Mouse (Mus musculus): ENCODE results near the gene Mical2.

Mical2 gene

DNA sequence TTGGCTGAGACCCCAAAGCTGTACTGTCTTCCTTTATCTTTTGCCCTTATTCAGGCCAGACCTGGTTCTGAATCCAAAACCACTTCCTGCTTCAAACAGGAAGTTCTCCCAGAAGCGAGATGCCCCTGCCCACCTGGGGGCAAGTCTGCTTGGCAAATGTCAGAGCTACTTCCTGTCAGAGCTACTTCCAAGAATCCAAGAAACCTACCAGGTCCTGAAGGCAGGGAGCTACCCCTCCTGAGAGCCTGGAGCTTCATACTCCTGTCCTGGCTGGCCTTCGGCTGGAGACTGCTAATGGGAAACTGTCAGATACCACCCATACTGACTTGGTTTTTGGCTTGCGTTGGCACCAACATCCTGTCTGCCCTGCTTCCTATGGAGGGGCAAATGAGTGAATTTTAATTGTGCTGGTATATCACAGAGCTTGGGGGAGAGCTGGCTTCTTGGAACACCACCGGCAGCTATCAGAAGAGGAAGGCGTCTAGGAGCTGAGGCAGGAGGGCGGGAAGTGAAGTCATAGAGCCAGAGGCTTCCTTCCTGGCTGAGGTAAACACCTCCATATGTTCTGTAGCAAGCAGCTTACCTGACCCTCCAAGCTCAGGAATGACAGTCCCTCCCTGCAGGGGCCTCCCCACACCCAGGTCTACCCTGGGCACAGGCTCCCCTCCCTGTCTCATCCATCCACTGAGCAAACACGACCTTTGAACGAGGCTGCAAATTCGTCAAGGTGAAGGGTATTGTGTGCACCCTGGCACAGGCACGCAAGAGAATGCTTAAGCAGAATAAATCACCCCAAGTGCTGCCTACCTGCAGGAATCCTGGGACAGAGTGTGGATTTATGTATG, 17.1 kb upstream of the Mical2 start:
- DNase-seq (ENCODE audit: low read depth, low spot score), result no peak

DNA sequence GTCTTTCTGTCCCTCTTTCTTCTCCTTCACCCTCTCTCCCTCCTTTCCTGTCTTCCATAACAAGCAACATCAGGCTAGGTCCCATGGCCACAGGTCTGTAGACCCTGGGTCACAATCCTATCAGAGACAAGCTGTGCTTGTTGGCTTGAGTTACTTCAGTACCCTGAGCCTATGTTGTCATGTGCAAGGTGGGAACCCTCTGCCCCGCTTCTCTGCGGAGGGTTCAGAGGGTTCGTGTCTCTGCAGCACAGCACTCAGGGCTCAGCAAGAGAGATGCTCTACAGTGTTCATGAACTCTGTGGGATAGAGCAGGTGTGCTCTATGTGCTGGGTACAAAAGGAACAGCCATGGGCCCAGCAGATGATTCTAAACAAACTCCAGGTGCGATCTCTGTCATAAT, 16.0 kb upstream of the Mical2 start:
- DNase-seq (ENCODE audit: low read depth, low spot score), result no peak

DNA sequence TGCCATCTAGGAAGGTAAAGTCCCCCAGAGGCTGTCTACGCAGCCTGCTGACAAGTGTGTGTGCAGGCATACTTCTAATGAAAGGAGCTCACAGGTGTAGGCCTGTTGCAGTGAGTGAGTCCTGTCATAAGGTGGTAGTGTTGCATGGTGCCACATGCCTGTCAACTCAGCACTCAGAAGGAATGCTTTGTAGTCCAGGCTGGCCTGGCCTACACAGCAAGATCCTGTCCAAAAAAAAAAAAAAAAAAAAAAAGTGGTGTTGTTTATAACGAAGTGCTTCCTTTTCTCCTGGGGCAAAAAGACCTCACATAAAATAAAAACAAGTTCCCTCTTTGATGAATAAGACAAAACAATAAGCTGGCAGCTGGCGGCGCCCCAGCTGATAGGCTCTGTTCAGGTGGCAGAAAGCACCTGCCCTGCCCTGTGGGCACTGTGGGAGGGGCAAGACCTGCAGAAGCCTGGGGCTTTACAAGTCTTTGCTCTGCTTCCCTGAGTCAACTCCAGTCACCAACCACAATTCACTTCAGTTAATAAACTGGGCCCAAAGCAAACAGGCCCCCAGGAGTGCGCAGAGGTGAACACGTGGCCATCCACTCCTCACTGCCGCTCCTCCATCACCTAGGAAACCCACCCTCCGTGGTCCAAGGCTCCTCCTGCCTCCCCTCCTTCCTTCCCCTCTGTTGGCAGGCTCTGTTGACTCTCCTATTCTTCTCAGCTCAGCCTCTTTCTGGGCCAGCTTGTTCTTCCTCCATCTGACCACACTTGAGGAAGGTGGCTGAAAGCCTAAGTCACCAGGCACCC, 12.5 kb upstream of the Mical2 start:
- peak; percentile 36 for DNase-seq (ENCODE audit: low read depth, low spot score)

DNA sequence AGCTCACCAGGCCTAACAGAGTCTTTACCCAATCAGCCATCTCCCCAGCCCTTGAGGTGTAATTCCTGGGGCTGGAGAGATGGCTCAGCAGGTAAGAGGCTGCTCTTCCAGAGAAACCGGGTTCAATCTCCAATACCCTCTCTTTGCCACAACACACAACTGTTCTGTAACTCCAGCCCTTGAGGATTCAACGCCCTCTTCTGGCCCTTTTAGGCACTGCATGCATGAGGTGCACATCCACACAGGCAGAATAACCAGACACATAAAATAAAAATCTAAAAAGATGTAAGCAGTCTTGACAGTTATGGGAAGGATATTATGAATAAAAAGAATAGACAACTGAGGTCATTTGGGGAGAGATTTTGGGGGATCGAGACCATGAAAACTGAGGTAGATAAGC, 9.8 kb upstream of the Mical2 start:
- no peak for DNase-seq (ENCODE audit: low read depth, low spot score)

DNA sequence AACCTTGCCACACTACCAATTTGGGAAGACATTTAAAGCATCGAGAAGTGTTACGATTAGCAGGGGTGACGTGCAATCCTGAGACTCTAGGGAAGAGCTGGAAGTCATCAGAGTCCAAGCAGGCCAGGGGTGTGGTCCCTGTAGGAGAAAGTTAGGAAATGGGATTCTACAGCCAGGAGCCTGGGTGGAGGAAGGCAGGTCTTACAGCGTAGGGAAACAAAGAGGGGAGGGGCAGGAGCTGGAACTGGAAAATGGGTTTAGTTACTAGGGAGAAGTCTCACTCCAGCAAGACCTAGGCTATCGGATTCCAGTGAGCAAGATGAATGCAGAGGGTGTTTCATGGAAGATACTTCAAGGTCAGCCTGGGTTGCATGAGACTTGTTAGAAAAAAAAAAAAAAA, 8.9 kb upstream of the Mical2 start:
- no peak for DNase-seq (ENCODE audit: low read depth, low spot score)

DNA sequence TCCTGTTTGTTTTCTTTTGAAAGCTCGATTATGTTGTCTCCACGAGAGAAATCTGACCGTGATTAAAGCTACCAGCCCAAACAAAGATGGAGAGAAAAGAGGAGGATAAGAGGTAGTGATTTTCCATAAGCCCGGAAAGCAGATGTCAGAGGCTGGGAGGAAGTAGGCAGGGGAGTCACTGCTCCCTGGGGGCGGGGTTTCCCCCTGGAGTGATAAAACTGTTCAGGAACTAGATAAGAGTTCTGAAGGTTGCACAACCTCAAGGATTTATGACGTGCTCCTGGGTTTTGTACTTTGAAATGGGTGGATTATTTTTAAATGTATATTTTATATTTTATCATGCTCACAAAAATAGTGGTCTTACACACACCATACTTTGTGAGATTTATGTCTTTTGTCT, 8.4 kb upstream of the Mical2 start:
- DNase-seq (ENCODE audit: low read depth, low spot score), result peak; percentile 40

DNA sequence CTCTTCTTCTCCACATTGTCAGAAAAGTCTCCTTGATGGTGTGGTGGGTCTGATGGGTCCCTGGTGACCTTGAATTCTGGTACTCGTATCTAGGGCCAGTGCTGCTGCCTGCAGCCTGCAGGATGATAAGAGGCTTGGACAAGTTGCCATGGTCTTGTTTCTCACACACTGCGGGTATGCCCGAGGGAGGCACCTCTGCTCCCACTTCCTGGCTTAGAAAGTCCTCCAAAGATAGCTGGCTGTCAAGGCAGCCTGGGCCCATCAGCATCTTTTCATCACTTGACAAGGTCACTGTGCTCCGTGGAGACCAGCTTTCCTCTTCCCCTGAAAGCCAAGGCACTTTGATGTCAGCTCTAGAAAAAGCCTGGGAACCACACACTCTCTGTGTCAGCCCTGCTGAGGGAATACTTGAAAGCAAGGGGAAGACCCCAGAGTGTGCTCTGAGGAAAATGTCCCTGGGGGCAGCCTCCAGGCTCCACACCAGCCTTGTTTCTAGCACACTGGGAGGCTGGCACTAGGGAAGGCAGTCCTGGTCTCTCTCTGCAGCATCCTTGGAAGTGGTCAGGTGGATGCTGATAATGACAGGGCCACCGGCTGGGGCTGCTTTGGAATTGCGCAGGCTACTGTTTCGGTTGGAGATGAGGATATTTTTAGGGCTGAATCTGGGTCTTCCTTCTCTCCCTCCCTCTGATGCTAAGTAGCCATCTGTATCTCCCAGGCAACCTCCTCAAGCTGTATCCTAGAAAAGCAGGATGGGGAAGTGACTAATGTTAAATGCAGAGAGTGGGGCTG, 2.7 kb upstream of the Mical2 start:
- no peak for DNase-seq (ENCODE audit: low read depth, low spot score)

DNA sequence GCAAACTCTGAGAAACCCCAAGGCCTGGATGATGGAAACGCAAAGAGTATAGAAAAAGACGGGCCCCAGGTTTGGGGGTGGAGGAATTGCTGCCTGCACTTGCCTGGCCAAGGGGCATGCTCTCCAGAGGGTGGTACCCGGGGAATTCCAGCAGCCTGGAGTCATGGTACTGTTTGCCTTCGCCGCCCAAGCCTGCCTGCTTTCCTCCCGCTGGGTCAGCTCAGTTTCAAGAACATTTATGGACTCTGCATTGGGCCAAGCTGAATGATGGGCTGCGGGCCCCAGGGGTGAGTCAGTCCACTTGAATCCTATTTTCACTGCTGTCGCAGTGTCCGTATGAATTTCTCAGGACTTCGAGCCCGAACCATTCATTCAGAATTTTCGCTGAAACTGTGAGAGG, 802 bp upstream of the Mical2 start:
- no peak for DNase-seq (ENCODE audit: low read depth, low spot score)

DNA sequence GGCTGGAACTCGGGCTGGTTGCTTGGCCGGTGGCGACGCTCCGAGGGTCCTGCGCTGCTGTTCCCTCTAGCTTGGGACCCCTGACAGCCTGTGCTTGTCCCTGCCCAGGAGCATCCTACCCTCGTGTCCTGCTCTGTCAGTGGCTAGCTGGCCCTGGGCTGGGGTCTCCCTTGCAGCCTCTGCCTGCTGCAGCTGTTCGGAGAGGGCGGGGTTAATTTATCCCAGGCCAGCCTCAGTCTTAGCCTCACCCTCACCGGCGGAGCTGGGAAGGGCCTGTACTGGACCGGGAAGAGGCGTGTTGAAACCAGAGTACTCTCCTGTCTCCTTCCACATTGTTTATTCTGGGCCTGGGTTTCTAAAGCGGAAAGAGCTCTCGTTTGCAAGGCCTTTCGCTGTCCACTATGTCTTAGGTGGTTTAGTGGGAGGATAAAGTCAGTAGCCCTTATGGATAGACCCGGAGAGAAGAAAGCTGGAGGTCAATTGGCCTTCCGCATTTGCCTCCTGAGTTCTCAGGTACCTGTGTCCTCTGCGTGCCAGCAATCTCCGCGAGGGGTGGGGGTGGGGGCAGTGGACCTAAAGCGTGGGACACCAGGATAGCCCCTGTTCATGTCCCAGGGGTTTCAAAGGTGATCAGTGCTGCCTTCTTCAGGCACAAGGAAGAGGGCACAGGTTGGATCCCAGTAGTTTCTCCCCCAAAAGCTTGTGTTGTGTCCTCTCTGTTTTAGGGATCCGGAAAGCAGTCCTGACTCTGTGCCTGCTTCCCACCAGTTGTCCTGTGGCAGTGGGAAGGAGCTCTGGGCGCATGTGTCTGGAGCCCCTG, 1.0 kb downstream of the Mical2 start:
- DNase-seq (ENCODE audit: low read depth, low spot score), result no peak

DNA sequence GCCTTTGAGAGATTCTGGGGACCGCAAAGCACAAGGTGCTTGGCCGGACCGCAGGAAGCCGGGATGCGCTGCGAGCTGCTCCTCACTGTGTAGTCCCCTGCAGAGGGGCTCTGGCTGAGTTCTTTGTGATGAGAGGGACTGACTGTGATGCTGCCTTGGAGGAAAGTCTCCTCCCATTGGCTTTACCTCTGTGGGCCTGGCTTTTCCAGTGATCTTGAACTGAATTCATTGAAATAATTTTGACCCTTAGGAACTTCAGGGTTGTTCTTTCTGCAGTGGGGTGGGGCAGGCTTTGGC, 1.6 kb downstream of the Mical2 start:
- DNase-seq (ENCODE audit: low read depth, low spot score), result no peak

DNA sequence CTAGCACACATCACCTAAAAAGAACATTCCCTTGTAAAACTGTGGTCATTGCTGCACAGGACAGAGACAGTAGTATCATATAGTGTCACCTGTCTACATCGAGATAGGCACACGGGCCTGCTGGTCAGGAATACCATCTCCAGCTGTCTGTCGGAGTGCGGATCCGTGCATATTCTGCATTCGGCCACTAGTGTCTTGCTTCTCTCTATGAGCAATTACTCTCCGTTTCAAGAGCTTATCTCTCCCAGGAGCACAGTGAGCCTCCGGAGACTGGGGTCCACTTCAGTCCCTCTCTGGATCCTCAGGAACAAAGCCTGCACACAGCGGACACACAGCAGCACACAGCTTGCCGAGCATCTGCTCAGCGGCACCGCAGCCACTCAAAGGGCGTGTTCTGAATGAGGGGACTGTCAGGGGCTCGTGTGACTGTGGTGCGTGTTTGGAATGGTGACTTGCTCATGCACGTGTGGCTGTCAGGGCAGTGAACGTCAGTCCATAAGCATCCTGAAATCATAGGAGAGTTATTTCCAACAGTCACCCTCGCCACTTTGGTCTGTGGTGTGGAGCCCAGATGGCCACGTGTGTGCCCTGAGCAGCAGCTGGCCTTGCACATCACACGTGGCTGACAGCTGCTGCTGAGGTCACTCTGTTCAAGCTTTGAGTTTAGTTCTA, 3.3 kb downstream of the Mical2 start:
- DNase-seq (ENCODE audit: low read depth, low spot score), result no peak

DNA sequence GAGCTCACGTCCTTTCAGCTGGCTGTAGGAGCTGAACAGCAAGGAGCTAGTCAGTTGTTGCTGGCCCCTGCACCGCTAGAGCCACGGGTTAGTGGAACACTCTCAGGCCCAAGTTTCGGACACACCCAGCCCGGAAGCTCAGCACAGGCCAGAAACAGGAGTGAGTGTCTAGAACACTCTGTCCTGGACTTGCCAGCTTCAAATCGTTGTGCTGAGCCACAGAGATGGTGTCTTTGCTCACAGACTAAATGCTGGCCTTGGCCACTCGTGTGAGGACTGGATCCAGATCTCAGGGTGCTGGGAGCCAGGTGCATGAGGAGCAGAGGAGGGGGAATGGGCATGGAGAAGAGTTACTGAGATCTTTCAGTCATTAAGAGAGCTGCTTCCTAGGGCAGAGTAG, 6.1 kb downstream of the Mical2 start:
- no peak for DNase-seq (ENCODE audit: low read depth, low spot score)

DNA sequence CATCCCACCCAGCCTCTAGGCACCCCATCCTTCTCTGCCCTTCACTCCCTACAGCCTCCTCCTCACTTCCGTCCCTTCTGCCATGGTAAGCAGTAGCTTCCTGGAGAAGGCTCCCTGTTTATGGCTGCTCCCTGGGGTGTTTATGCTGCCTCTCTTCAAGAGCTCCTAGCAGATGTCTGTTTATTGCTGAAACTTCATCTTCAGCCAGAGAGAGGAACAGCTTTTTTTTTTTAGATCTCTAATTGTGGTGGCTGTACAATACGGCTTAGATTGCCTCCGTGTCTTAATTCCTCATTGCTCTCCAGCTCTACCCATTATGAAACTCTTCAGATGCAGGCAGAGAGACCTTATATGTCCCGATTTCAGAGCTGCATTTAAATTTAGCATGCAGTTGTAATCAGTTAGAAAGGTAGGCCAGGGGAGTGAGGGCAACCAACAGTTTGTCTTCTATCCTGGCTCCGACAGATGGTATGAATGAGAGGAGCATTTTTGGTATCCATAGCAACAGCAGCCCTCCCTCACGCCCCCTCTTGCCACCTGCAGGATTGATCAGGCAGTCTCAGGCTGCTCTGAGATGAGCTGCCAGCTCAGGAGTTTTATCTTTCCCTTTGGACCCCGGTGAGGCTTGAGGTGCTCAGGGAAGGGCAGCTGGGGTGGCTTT, 7.8 kb downstream of the Mical2 start:
- no peak for DNase-seq (ENCODE audit: low read depth, low spot score)

DNA sequence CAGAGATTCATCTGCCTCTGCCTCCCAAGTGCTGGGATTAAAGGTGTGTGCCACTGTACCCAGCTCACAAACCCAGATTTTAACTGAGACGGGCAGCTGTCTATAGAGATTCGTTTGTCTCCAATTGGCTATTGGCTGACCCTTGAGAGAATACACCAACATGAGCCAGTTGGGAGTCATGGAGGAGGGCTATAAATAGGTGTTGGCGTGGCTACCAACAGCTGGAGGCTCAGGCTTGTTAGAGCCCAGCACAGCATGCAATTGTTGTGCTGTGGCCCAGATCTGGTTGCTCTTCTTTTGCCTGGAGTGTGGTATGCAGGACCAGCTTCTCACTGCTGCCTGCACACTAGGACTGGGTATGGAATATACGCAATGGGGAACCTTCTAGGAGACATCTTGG, 8.8 kb downstream of the Mical2 start:
- no peak for DNase-seq (ENCODE audit: low read depth, low spot score)

DNA sequence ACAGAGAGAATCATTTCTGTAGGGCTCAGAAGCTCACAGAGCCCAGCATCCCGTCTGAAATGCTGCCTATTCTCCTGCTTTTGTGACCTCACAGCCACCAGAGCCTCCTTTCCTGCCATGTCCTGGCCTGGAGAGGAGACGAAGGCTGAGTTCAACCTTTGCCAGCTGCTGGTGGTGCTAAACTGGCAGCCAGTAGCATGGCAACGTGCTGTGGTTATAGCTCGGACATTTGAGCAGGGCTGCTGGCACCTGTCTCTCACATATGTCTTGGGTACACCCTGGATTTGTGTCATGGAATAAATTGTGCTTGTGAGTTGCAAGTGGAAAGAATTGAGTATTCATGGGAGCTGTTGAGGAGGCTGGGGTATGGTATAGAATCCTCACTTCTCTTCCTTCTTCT, 9.8 kb downstream of the Mical2 start:
- DNase-seq (ENCODE audit: low read depth, low spot score), result no peak

DNA sequence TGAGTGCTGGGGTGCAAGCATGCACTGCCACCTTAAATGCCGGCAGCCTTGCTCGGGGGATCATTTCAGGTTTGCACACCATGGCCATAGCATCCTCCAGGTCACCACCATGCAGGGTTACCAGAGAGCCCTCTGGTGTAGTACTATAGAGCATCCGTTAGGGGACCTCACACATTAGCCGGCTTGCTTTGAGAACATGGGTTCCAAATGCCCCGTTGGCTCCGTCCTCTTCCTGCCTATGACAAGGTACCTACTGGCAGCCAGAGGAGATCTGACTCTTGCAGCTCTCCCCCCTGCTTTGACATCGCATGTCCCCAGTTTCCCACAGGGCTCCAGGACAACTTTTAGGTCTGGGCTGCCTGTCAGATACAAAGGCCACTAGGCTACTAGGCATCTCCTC, 11.6 kb downstream of the Mical2 start:
- no peak for DNase-seq (ENCODE audit: low read depth, low spot score)

DNA sequence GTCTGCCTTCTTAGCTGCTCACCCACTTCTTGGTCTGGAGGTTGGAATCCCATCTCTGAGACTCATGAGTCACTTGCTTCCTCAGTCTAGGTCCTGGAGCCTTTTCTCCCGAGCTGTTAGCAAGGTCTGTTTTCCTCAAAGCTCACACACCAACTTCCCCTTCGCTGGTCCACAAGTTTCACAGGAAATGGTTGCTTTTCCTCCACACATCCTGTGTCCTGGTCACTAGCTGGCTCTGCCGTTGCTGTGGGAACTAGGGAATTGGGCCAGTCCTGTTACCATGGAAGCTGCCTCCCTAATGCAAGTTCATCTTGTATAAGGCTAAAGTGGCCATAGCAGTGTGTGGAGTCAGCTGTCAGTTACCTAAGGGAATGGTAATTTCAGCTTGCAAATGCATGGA, 12.2 kb downstream of the Mical2 start:
- DNase-seq (ENCODE audit: low read depth, low spot score), result no peak

DNA sequence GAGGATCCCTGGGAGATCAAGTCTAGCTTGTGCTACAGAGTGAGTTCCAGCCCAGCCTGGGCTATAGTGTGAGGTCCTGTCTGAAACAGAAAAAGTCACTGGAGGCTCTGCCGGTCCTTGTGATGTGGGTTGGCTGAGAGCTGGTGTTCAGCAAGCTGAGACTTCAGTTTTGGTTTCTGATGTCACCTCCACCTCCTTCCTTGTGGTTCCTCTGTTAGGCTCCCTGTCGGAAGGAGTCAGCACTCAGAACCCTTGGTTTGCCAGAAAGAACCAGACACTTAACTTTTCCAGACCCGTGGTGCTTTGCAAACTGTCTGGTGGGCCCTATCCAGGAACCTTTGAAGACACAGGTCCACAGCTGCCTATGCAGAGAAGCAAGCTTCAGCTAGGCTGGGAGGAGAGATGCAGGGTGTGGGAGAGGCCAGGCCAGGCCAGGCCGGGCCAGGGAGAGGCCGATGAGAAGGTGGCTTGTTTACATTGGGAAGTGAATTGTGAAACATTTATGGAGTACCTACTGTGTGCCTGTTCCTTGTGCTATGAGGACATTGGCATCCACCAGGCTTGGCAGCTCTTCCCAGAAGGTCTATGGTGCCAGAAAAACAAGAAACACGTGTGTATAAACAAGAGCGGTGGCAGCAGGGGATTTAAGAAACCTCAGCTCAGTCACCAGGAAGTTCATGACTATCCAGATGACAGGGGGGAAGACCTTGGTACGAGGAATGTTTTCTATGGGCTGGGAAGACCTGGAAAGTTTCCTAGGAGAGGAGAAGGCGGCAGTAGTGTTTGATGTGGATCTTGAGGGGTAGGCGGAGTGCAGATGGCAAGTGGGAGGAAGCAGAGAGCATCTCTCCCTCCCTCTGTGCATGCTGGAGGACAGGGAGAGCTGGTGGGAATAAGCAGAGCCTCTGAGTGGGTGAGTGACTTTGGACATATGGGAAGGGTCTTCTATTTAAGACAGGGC, 13.4 kb downstream of the Mical2 start:
- no peak for DNase-seq (ENCODE audit: low read depth, low spot score)

DNA sequence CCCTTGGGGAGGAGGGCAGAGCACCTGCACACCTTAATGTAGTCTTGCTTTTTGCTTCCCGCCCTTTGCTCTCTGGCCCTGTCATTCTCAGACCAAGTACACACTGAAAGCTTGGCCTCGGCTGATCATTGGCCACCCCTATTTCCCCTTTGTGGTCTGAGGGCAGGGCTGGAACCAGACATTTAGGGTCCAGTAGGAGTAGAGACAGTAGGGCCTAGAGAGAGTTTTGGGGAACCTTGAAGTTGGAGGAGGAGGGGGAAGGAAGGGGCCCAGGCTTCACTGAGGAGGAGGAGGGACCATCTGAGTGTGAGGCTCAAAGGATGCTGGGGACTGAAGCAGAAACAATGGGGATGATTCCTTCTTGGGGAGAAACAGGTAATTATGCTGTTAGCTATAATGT, 15.1 kb downstream of the Mical2 start:
- DNase-seq (ENCODE audit: low read depth, low spot score), result no peak

Data from A20 (cell line).